Mouse (Mus musculus): ENCODE measurements around the gene Agps.

The Agps gene

DNA sequence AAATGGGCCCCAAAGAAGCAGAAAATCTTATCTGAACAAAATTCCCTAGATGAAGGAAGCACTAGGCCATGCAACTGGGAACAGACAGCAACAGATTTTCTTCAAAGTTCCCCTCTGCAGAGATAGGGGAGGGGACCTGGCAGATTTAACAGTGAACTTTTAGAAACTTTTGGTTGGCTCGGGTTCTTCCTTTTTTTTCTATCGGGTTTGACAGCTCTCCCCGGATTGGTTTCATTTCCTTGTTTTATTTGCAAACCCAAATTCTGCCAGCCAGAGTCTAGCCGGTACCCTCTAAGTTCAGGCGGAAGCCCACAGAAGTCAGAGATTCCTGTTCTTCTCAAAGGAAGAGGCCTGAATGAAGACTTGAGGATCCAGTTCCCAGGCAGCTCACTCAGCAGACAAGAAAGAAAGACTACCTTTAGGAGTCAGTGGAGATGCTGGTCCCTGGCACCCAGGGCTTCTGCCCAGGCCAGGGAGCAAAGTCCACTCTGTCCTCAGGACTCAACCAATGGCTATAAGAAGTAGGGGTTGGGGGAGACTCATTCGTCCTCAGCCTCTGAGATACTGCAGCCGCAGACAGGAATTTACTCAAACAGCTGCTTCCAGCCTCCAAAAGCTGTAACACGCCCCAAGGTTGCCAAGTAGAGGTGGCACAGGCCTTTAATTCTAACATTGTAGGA is 2.9 kb upstream of the Agps start:
- DNase-seq (ENCODE audit: low spot score in 2 of 2) = peak in 1 of 2 experiments; percentile 35

DNA sequence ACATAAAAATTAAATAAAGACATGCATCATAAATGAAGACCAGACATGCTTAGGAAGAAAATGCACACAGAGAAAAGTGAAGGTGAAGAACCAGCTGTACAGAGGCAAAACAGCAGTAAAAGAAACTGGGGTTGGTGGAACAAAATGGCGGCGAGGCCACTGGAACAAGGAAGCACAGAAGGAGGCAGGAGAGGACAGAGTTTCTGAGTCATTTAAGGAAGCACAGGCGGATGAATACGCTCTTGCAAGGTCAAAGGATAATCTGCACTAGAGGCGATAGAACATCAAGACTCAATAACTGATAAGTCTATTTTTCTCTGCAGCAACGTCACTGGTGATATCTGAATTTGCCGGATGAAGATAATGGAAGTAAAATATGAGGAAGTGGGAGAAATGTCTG is 1.7 kb upstream of the Agps start:
- DNase-seq (ENCODE audit: low spot score in 2 of 2) = no peak

DNA sequence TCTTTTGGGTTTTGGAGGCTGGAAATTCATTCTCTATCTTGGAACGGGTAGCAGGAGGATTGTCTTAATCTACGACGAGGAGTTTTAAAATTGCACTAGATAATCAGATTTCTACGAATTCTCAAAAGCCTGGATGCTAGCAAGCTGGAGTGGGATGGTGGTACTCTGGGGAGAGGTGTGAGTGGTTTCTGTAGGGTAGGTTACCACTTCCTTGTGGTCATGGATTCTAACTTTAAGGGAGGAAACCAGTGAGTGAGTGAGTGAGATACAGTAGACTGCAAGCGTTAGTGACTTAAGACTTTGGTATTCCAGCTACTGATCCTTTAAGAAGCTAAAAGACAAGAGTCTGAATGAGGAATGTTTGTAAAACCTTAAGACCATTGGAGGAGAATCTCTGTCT is 804 bp downstream of the Agps start:
- no peak for DNase-seq (ENCODE audit: low spot score in 2 of 2)

DNA sequence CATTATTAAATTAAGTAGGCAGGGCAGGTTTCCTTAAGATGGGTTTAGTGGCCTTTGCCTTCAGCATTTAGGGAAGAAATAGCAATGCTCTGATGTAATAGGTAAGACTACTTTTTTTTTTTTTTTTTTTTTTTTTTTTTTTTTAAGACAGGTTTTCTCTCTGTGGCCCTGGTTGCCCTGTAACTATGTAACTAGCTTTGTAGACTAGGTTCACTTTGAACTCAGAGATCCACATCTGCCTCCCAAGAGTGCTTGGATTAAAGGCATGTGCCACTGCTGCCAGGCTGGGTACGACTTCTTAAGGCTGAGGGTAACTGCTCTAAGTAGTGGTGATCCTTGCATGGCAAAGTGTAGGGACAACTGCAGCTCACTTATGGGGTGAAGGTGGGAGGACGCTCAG is 2.5 kb downstream of the Agps start:
- DNase-seq (ENCODE audit: low spot score in 2 of 2) = no peak

DNA sequence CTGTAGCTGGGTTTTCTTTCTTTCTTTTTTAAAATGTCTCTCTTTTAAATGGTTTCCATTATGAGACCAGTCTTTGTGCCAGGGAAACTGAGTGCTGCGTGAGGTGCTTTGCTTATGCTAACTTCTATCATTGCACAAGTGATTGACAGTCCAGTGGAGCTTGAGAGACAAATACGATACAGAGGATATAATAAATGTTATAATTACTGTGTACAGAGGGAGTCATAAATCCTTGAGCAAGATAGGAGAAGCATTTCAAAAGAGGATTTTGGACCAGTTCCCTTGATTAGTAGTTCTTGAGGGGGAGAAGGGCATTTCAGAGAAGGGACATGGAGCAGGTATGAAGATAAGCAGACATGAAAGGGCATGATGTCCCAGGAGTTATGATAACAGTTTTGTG is 10.3 kb downstream of the Agps start:
- DNase-seq (ENCODE audit: low spot score in 2 of 2) = no peak

DNA sequence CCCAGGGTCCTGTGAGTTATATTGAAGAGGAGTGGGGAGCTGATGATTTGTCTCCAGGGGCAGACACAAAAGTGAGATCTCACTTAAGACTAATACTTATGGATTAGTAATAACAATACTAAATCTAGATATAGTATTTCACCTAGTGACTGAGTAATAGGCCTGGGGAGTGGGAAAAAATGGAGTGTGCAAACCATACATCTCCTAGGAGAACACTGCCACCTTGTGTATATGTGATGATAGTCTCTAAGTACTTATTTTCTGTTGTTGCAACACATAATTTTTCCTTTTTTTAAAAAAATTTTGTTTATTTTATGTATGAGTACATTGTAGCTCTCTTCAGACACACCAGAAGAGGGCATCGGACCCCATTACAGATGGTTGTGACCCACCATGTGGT is 15.7 kb downstream of the Agps start:
- peak in 1 of 2 experiments; percentile 5 for DNase-seq (ENCODE audit: low spot score in 2 of 2)

DNA sequence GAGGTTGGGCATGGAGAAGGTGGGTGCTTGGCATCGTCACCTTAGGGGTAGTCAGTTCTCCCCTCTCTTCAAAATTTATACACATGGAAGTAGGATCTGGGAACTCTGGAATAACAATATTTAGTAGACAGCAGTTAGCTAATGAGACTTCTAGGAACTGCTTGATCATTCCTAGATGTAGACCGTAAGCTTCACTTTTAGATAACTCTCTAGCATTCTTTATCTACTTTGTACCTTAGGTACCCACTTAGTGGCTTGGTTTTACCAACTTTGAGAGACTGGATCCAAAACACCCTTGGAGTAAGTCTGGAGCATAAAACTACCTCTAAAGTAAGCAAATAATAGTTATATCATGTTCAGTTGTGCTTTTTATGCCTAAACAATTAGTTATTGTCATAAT is 20.5 kb downstream of the Agps start:
- no peak for DNase-seq (ENCODE audit: low spot score in 2 of 2)

DNA sequence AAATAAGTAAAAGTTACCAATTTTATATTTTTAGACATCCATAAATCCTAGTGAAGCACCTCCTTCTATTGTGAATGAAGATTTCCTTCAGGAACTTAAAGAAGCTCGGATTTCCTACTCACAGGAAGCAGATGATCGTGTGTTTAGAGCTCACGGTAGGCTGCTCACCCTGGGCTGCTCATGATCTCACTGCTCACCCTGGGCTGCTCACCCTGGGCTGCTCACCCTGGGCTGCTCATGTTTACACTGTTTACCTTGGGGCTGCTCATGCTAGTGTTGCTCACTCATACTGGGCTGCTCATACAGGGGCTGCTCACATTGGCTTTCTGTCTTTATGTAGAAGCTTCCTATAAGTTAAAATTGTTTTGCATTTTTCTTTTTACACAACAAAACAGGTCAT is 22.2 kb downstream of the Agps start:
- DNase-seq (ENCODE audit: low spot score in 2 of 2) = no peak

DNA sequence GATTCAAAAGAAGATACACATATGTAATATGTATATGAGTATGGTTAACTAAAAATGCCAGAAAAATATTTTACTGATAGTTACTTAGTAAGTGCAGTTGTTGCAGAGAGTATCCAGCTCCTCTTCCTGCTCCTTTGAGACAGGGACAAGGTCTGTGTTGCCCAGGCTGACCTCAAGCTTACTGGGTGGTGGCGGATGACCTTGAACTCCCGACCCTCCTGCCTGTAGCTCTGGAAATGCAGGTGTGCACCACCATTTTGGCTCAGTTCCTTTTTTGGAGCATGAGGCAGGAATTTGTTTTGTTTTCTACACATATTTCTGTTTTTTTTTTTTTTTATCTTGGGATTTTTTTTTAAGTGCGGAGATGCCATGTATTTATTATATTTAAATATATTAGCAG is 29.1 kb downstream of the Agps start:
- DNase-seq (ENCODE audit: low spot score in 2 of 2) = no peak

DNA sequence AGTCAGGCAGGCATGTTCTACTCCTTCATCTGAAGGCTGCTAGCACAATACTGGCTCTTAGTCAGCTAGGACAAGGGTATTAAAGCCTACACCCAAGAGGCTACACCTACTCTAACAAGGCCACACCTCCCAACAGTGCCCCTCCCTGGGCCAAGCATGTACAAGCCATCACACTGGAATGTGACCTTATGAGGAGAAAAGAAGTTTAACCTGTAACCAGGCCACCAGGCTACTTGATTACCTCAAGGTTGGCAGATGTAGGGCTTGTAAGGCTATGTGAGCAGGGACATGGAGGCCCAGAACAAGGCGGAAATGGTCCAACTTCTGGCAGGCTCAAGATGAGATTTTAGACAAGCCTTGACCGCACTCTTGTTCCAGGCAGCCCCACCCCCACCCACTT is 37.6 kb downstream of the Agps start:
- no peak for DNase-seq (ENCODE audit: low spot score in 2 of 2)

DNA sequence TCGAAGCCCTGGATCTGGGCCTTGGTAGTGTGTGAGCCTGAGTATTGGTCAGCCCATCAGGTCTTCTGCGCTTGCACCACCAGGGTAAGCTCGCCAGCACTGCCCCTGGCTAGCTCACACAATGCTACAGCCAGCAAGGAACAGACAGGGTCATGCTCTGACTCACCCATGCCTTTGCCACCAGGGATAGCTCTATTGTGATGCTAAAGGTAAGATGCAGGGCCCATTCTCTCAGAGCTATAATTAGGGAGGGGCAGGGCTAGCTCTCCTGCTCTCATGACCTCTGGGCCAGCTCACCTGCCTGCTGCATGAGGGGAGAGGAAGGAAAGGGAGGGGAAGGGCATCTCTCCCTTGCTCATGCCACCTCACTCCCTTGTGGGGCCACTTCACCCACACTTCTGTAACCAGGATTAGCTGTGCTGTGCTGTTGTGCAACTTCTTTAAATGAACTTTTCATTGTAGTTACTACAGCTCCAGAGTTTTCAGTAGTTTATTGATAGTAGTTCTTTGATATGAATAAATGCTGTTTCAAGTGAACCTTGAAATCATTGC is 42.1 kb downstream of the Agps start:
- no peak for DNase-seq (ENCODE audit: low spot score in 2 of 2)

DNA sequence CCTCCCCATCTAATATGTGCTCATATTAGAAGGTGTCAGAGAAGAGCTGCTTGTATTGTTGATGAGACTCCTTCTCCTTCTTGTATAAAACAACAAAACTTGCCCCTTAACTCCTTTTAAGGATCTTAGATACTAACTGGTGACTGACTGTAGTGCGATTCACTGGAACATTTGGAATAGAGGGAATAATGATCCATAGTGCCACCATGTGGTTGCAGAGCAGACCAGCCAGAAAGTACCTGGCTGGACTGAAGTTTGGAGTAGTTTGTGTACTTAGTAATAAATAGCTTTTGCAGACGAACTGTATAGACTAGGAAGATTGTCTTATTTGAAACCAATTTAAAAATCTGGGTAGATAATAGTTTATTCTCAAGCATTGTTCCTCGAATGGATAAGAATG is 47.8 kb downstream of the Agps start:
- DNase-seq (ENCODE audit: low spot score in 2 of 2) = no peak

DNA sequence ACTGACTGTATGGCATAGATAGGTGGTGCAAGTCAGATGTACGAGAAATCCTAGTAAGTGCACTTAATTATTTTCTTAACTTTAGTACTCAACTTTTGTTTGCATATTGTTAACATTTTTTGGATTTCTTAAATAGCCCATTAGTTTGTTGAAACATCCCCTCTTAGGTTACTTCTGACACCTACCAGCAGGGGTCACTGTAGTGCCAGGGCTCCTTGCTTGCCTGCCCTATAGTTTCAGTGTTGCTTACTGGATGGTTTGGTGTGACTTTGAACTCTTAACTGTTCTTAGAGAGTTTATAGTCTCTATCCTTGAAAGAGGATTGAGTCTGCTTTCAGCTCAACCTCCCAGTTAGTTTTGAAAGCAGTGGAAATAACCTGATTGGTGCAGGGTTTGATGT is 51.6 kb downstream of the Agps start:
- DNase-seq (ENCODE audit: low spot score in 2 of 2) = peak; percentile 52 to 66

DNA sequence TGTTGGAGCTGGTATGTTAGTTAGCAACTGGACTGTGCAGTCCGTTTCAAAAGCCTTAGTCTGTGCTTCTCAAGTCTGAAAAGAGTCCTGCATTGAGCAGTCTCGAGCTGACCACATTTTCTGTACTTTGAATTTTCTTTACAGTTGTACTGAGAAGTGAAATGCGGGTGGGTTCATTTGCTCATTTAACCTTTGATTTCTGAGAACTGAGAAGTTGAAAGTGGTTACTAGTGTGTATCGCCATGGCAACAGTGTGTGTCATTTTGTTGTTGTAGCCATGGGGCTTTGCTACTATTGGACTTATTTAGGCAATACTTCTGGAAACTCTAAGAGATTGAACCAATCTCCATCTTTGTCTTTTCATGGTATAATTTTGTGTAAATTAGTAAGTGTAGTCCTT is 60.0 kb downstream of the Agps start:
- DNase-seq (ENCODE audit: low spot score in 2 of 2) = peak; percentile 34 to 43

DNA sequence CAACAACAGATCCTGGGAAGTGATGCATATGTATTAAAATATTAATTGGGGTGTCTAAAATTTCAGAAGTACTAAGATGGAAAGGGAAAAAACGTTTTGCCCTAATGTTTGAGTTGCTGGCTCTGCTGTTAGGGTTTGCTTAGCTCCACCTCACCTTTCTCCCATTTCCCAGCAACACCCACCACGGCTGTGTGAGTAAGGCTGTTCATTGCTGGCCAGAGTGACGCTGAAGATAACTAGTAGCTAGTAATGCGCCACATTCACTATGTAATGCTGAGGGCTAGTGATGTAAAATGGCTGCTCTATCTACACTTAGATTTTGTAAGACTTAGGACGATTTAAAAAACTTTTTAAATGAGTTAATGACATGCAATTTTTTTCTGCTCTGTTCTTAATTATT is 63.7 kb downstream of the Agps start:
- DNase-seq (ENCODE audit: low spot score in 2 of 2) = no peak

DNA sequence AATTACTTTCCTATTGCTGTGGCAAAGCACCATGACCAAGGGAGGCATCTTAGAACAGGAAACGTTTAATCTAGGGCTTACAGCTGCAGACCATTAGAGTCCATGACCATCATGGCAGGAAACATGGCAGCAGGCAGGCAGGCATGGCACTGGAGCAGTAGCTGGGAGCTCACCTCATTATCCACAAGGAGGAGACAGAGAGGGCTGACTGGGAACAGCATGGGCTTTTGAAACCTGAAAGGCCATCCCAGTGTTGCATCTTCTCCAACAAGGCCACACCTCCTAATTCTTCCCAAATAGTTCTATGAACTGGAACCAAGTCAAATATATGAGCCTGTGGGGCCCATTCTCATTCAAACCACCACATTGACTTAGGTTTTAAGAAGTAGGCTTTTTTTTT is 68.3 kb downstream of the Agps start:
- DNase-seq (ENCODE audit: low spot score in 2 of 2) = no peak

DNA sequence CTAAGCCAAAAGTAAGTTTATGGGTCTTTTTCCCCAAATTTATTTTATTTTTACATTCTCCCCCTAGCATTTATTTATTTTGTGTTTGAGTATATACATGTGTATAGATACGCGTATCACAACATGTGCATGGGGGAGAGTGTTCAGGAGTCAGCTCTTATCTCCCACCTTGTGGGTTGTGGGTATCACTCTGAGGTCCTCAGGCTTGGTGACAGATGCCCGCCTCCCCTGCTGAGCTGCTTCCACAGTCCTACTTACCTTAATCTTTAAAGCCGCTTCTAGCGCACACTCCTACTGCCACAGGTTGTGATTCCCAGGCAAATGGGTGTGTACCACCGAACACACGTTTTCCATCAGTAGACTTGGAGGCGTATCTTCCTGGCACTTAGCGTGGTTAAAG is 69.9 kb downstream of the Agps start:
- DNase-seq (ENCODE audit: low spot score in 2 of 2) = no peak

DNA sequence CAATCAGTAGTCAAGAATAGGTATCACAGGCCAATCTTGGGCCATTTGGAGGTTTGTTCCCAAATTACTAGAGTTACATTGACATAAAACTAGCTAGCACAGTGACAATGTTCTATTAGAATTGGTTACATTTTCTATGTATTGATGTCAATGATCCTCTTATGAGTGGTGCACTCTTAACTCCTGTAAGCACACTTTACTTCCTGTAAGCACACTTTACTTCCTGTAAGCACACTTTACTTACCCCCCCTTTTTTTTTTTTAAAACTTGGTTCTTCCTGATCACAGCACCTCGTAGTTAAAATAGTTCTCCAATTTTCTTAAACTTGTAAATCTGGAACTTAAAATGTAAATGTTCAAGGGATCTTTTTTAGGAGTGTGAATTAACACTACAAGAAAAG is 75.2 kb downstream of the Agps start:
- no peak for DNase-seq (ENCODE audit: low spot score in 2 of 2)

DNA sequence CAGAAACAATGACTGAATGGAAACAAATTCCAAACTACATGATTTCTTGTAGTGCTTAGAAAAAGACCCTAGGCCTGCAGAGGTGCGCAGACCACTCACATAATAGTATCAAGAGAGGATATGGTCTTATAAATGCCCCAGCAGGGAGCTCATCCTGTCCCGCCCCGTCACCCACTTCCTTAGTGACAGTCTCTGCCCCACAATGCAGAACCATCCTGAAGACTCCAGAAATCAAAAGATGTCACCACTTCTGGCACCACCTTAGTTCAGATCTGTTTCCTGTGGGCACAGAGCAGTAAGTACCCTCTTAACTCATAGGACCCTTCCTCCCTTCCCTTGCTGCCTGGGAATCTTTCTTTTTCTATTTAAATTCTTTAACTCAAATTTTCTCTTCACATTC is 83.1 kb downstream of the Agps start:
- no peak for DNase-seq (ENCODE audit: low spot score in 2 of 2)

DNA sequence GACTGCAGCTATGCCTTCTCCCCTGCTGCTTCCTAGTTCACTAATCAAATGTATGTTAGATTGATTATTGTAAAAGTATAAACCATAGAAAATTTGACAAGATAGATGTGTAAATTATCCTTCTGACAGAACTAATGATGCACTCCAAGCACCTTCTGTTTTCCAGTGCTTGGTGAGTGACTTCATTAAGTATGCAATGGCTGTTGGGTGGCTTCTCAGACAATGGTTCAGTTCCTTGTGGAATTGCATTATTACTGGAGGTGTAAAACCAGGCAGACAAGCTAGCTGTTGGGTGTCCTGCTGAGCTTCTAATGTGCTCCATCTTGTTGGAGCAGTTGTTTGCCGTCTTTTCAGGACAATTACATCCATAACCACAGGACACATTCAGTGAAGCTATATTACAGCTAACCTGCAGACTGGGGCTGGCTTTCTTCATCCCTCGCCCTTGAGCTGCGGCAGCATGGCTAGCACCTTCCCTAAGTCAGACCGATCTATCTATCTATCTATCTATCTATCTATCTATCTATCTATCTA is 91.9 kb downstream of the Agps start:
- DNase-seq (ENCODE audit: low spot score in 2 of 2) = no peak

DNA sequence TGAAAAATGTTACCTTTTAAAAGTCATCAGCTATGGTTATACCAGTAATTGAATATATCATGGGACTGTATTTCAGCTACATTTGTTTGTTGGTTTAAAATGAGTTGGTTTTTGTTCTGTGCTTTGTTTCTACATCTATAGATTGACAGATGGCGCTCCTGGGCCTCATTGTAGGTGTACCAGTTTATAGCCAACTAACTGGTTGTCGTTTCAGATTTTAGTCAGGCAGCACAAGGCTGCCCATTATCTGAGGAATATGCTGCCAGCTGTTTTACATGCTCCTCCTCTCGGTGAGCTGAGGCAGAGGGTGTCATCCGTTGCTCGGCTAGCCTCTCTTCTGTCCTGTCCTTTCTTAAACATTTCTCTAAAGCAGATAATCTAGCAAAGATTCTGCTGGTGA is 94.1 kb downstream of the Agps start:
- no peak for DNase-seq (ENCODE audit: low spot score in 2 of 2)

DNA sequence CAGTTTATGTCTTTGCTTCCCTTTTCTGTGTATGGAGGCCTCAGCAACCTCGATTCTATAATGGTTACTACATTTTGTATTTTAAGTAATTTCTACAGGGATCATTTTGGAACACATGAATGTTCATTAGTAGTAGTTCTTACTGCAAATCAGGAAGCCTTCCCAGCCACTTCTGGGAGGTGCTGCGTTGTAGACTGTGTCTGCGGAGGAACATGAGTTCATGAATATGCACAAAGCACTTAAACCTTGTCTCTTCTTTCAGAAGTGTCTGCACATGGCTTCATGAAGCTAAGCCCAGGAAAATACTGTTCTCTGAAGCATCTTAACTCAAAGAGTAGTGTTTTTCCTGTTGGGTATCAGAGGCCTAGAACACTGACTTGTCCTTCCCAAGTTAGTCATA is 96.0 kb downstream of the Agps start:
- no peak for DNase-seq (ENCODE audit: low spot score in 2 of 2)

DNA sequence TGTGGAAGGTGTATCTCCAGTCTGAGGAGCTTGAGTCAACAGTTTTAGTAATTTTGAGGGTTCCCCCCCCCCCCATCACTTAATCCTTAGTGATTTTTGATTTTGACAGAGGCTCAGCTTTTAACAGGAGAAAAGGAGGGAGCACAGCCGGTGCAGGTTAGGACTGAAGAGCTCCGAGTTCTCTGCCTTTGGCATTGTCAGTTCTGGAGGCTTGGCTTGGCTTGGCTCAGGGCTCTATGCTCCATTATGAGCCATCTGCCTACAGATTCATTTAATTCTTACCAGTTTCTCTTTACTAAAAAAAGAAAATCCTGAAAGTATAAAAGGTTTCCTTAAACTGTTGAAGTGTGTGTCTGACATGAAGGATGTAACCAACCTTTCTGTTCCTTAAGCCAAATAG is 97.2 kb downstream of the Agps start:
- DNase-seq (ENCODE audit: low spot score in 2 of 2) = no peak
